8 mouse cellular contexts compared by ENCODE assay signal in genomic region chr1:58393284-58394195, GRCm38 (mm10). TPM values are rescaled to one million over a fixed set of nuclear protein-coding genes. Genes with fewer than 3 reads are reported as not detected.
DNase-seq lines count a peak whose midpoint lies in the region; ATAC-seq and TF ChIP-seq lines count a peak whose summit lies in the region.

No protein-coding gene starts in this region.

- no peak for TF ChIP-seq EP300 in liver, embryonic 14.5 days (IDR thresholded peaks at IDR 0.05; ENCODE audit: low read depth)
- TF ChIP-seq EP300 in stomach, postnatal 0 days (optimal IDR thresholded peaks at IDR 0.05) = no peak

- H3K4me1 ChIP-seq in bone marrow, adult 2 months (ENCODE audit: control insufficient read depth, insufficient read depth, low read length) = no peaks in the 10 kb centered on the region
- peaks cover 11% of the 10 kb centered on the region for H3K4me1 ChIP-seq in embryonic facial prominence, embryonic 14.5 days (ENCODE audit: control insufficient read depth, insufficient read depth, low read length)
- peaks cover 14% of the 10 kb centered on the region for H3K4me1 ChIP-seq in heart, embryonic 10.5 days
- H3K4me1 ChIP-seq in liver, embryonic 14.5 days (replicated peaks; ENCODE audit: control insufficient read depth in 2 of 2, insufficient read depth in 2 of 2, low read length in 1 of 2) = peaks cover 4 to 9% of the 10 kb centered on the region in 2 experiments; a peak in 2 of 4 replicates
- no peaks in the 10 kb centered on the region; the same call in 1 of the 2 replicates for H3K4me1 ChIP-seq in stomach, postnatal 0 days (replicated peaks; ENCODE audit: control insufficient read depth, insufficient read depth)

- H3K9me3 ChIP-seq in embryonic facial prominence, embryonic 14.5 days (ENCODE audit: control insufficient read depth, low read length) = no peaks in the 10 kb centered on the region
- H3K9me3 ChIP-seq in heart, embryonic 10.5 days = no peaks in the 10 kb centered on the region
- H3K9me3 ChIP-seq in liver, embryonic 14.5 days (ENCODE audit: control insufficient read depth, low read length) = no peaks in the 10 kb centered on the region
- H3K9me3 ChIP-seq in stomach, postnatal 0 days (ENCODE audit: control insufficient read depth, low read length) = no peaks in the 10 kb centered on the region

- peak overlapping the region; percentile 99 for H3K27ac ChIP-seq in bone marrow, adult 2 months (ENCODE audit: control insufficient read depth, insufficient read depth, low read depth, low read length, poor library complexity)
- H3K27ac ChIP-seq in embryonic facial prominence, embryonic 14.5 days (replicated peaks; ENCODE audit: low read depth, low read length) = peak overlapping the region; percentile 98
- peak overlapping the region; percentile 100 for H3K27ac ChIP-seq in heart, embryonic 10.5 days
- peak overlapping the region; percentile 50 for H3K27ac ChIP-seq in liver, embryonic 14.5 days
- peak overlapping the region; percentile 99 for H3K27ac ChIP-seq in stomach, postnatal 0 days (replicated peaks)

- H3K36me3 ChIP-seq in embryonic facial prominence, embryonic 14.5 days (ENCODE audit: control insufficient read depth, insufficient read depth, low read length) = peaks cover 41% of the 10 kb centered on the region
- peaks cover 41% of the 10 kb centered on the region for H3K36me3 ChIP-seq in heart, embryonic 10.5 days
- H3K36me3 ChIP-seq in liver, embryonic 14.5 days (replicated peaks; ENCODE audit: control insufficient read depth, insufficient read depth, low read depth) = peaks cover 39% of the 10 kb centered on the region
- H3K36me3 ChIP-seq in stomach, postnatal 0 days (ENCODE audit: control insufficient read depth, insufficient read depth, low read length) = peaks cover 13% of the 10 kb centered on the region

- peak overlapping the region; percentile 98 for H3K9ac ChIP-seq in embryonic facial prominence, embryonic 14.5 days (ENCODE audit: low read depth, low read length)
- peak overlapping the region; percentile 87 for H3K9ac ChIP-seq in liver, embryonic 14.5 days (replicated peaks)
- peak overlapping the region; percentile 99 for H3K9ac ChIP-seq in stomach, postnatal 0 days (ENCODE audit: low read length)

- H3K27me3 ChIP-seq in embryonic facial prominence, embryonic 14.5 days (replicated peaks; ENCODE audit: control insufficient read depth, insufficient read depth, low read length) = no peaks in the 10 kb centered on the region
- H3K27me3 ChIP-seq in heart, embryonic 10.5 days (ENCODE audit: insufficient read depth, poor library complexity, severe bottlenecking) = no peaks in the 10 kb centered on the region
- H3K27me3 ChIP-seq in liver, embryonic 14.5 days (ENCODE audit: control insufficient read depth, insufficient read depth, low read length) = no peaks in the 10 kb centered on the region
- no peaks in the 10 kb centered on the region for H3K27me3 ChIP-seq in stomach, postnatal 0 days (ENCODE audit: control insufficient read depth, insufficient read depth, low read length)

- peak overlapping the region; percentile 98 for H3K4me3 ChIP-seq in bone marrow, adult 2 months (replicated peaks; ENCODE audit: control insufficient read depth, low read depth, low read length)
- peak overlapping the region; percentile 97 for H3K4me3 ChIP-seq in embryonic facial prominence, embryonic 14.5 days (ENCODE audit: low read depth, low read length)
- H3K4me3 ChIP-seq in heart, embryonic 10.5 days = peak overlapping the region; percentile 91
- peak overlapping the region; percentile 87 to 89 for H3K4me3 ChIP-seq in liver, embryonic 14.5 days (ENCODE audit: insufficient read depth in 1 of 2, low read depth in 2 of 2, low read length in 2 of 2)
- H3K4me3 ChIP-seq in stomach, postnatal 0 days (ENCODE audit: low read depth, low read length) = peak overlapping the region; percentile 90

- WGBS in bone marrow, adult 2 months = under 1% methylated on average over 74 of the region's 90 CpGs
- 1% methylated on average over 28 of the region's 90 CpGs for WGBS in embryonic facial prominence, embryonic 14.5 days
- under 1% methylated on average over 86 of the region's 90 CpGs for WGBS in heart, embryonic 10.5 days
- WGBS in liver, embryonic 14.5 days (ENCODE audit: insufficient replicate concordance) = under 1% methylated on average over 88 of the region's 90 CpGs
- under 1% methylated on average over 46 of the region's 90 CpGs for WGBS in stomach, postnatal 0 days

- peak; percentile 75 for DNase-seq in CD4-positive helper T cell, adult 2 months (ENCODE audit: low read depth, low spot score)
- peak; percentile 54 for DNase-seq in embryonic facial prominence, embryonic 14.5 days (ENCODE audit: low spot score)
- peak; percentile 81 for DNase-seq in heart, embryonic 10.5 days (ENCODE audit: low spot score)
- peak; percentile 52 for DNase-seq in kidney, adult 9 months
- DNase-seq in liver, embryonic 14.5 days (ENCODE audit: low read depth in 3 of 3, low spot score in 3 of 3) = peak in 2 of 3 experiments; percentile 28 to 44
- peak; percentile 47 to 58 for DNase-seq in natural killer cell, adult 2 months (ENCODE audit: low spot score in 2 of 2)
- peak; percentile 75 for DNase-seq in stomach, postnatal 0 days (ENCODE audit: low spot score)

- no peak for TF ChIP-seq POLR2A in bone marrow, adult 2 months (IDR thresholded peaks at IDR 0.05; ENCODE audit: borderline replicate concordance, control insufficient read depth, low read depth, low read length)

- peak; percentile 58 for ATAC-seq in embryonic facial prominence, embryonic 14.5 days (ENCODE audit: low read depth)
- peak; percentile 71 for ATAC-seq in liver, embryonic 14.5 days (ENCODE audit: insufficient read depth)
- peak; percentile 59 for ATAC-seq in stomach, postnatal 0 days (ENCODE audit: low FRiP score, low TSS enrichment)

- peak overlapping the region; percentile 84 for H3K4me2 ChIP-seq in embryonic facial prominence, embryonic 14.5 days (ENCODE audit: low read depth, low read length)
- H3K4me2 ChIP-seq in liver, embryonic 14.5 days (ENCODE audit: low read depth) = peak overlapping the region; percentile 95
- peak overlapping the region; percentile 77 for H3K4me2 ChIP-seq in stomach, postnatal 0 days (replicated peaks; ENCODE audit: low read depth)

- TF ChIP-seq CTCF in bone marrow, adult 2 months (IDR thresholded peaks at IDR 0.05; ENCODE audit: control insufficient read depth, insufficient read depth, low read length) = no peak
- TF ChIP-seq CTCF in liver, embryonic 14.5 days (IDR thresholded peaks at IDR 0.05; ENCODE audit: low read depth) = peak; percentile 12; the same call in 1 of the 2 replicates
- TF ChIP-seq CTCF in stomach, postnatal 0 days (IDR thresholded peaks at IDR 0.05; ENCODE audit: low read depth) = peak; percentile 21; the same call in 1 of the 2 replicates

RNA-seq across cellular contexts. Expression of gene Bzw1, which starts 0.8 kb away (rescaled TPM):
- 46.8 and 85.4 TPM in 2 replicates for polyA plus RNA-seq in bone marrow, adult 2 months (2011; ENCODE audit: insufficient read depth, insufficient read length, low replicate concordance, missing spikeins)
- polyA plus RNA-seq in embryonic facial prominence, embryonic 14.5 days (2014; fragmentation: Nextera tagmentation; extraction: Ambion mirVana) = 347 and 401 TPM in 2 replicates
- polyA plus RNA-seq in heart, embryonic 10.5 days (2016; fragmentation: Nextera tagmentation; extraction: Ambion mirVana) = 287 and 342 TPM in 2 replicates
- polyA plus RNA-seq in liver, embryonic 14.5 days (2012; rRNA removed) = 25.8 and 38.3 TPM in 2 replicates
- polyA plus RNA-seq in liver, embryonic 14.5 days (2014; fragmentation: Nextera tagmentation; extraction: Ambion mirVana) = 152 and 153 TPM in 2 replicates
- polyA plus RNA-seq in stomach, postnatal 0 days (2015; fragmentation: Nextera tagmentation; extraction: Ambion mirVana) = 192 and 230 TPM in 2 replicates

RNA-seq across cellular contexts. Expression of gene Clk1, which starts 30.3 kb away (rescaled TPM):
- polyA plus RNA-seq in bone marrow, adult 2 months (2011; ENCODE audit: insufficient read depth, insufficient read length, low replicate concordance, missing spikeins) = 144 and 359 TPM in 2 replicates
- polyA plus RNA-seq in embryonic facial prominence, embryonic 14.5 days (2014; fragmentation: Nextera tagmentation; extraction: Ambion mirVana) = 157 and 196 TPM in 2 replicates
- polyA plus RNA-seq in heart, embryonic 10.5 days (2016; fragmentation: Nextera tagmentation; extraction: Ambion mirVana) = 117 TPM in 2 replicates
- polyA plus RNA-seq in liver, embryonic 14.5 days (2012; rRNA removed) = 49.0 and 97.9 TPM in 2 replicates
- 69.3 and 78.5 TPM in 2 replicates for polyA plus RNA-seq in liver, embryonic 14.5 days (2014; fragmentation: Nextera tagmentation; extraction: Ambion mirVana)
- polyA plus RNA-seq in stomach, postnatal 0 days (2015; fragmentation: Nextera tagmentation; extraction: Ambion mirVana) = 107 and 111 TPM in 2 replicates

RNA-seq across cellular contexts. Expression of gene Nif3l1, which starts 51.4 kb away (rescaled TPM):
- 6.0 and 10.0 TPM in 2 replicates for polyA plus RNA-seq in bone marrow, adult 2 months (2011; ENCODE audit: insufficient read depth, insufficient read length, low replicate concordance, missing spikeins)
- polyA plus RNA-seq in embryonic facial prominence, embryonic 14.5 days (2014; fragmentation: Nextera tagmentation; extraction: Ambion mirVana) = 36.1 and 37.3 TPM in 2 replicates
- polyA plus RNA-seq in heart, embryonic 10.5 days (2016; fragmentation: Nextera tagmentation; extraction: Ambion mirVana) = 35.7 and 48.5 TPM in 2 replicates
- polyA plus RNA-seq in liver, embryonic 14.5 days (2012; rRNA removed) = 10.3 and 10.7 TPM in 2 replicates
- polyA plus RNA-seq in liver, embryonic 14.5 days (2014; fragmentation: Nextera tagmentation; extraction: Ambion mirVana) = 16.5 and 18.0 TPM in 2 replicates
- 20.9 and 23.7 TPM in 2 replicates for polyA plus RNA-seq in stomach, postnatal 0 days (2015; fragmentation: Nextera tagmentation; extraction: Ambion mirVana)

RNA-seq across cellular contexts. Expression of gene Ppil3, which starts 51.7 kb away (rescaled TPM):
- 14.3 and 50.2 TPM in 2 replicates for polyA plus RNA-seq in bone marrow, adult 2 months (2011; ENCODE audit: insufficient read depth, insufficient read length, low replicate concordance, missing spikeins)
- 44.9 and 50.7 TPM in 2 replicates for polyA plus RNA-seq in embryonic facial prominence, embryonic 14.5 days (2014; fragmentation: Nextera tagmentation; extraction: Ambion mirVana)
- polyA plus RNA-seq in heart, embryonic 10.5 days (2016; fragmentation: Nextera tagmentation; extraction: Ambion mirVana) = 43.0 and 47.7 TPM in 2 replicates
- polyA plus RNA-seq in liver, embryonic 14.5 days (2012; rRNA removed) = 12.1 and 18.6 TPM in 2 replicates
- 29.8 and 31.0 TPM in 2 replicates for polyA plus RNA-seq in liver, embryonic 14.5 days (2014; fragmentation: Nextera tagmentation; extraction: Ambion mirVana)
- 29.3 and 32.8 TPM in 2 replicates for polyA plus RNA-seq in stomach, postnatal 0 days (2015; fragmentation: Nextera tagmentation; extraction: Ambion mirVana)

Comparison
In these comparisons a context has a peak if more than half of its experiments do, and no peak if none do; other contexts are left out.
1. Peak in every context shown above with its lines: DNase-seq, ATAC-seq, H3K4me3 ChIP-seq and H3K27ac ChIP-seq.
2. H3K27ac ChIP-seq: peak in every context shown above with its lines; median percentile 100 in heart, embryonic 10.5 days; 99 in bone marrow, adult 2 months; 99 in stomach, postnatal 0 days; 98 in embryonic facial prominence, embryonic 14.5 days; 50 in liver, embryonic 14.5 days.